Mouse (Mus musculus) testis, adult 2 months (tissue): ENCODE data around the gene Fbxw20. TPM values are rescaled to one million over a fixed set of nuclear protein-coding genes. Genes with fewer than 3 reads are reported as not detected.

ENCODE experiments used
- H3K27ac ChIP-seq: fragments of 200-500 bp; 2 replicates; pipeline ENCODE4 v1.5.1; 2012; ENCODE audit warnings: low read depth, low read length; ENCODE audit not compliant: control insufficient read depth, insufficient read depth
- H3K27me3 ChIP-seq: fragments of 200-500 bp; 2 replicates; pipeline ENCODE4 v1.6.1; 2012; ENCODE audit warnings: mild to moderate bottlenecking, low read length, moderate library complexity; ENCODE audit not compliant: control insufficient read depth, insufficient read depth
- H3K36me3 ChIP-seq: fragments of 200-500 bp; 2 replicates; pipeline ENCODE4 v1.6.1; 2012; ENCODE audit warnings: mild to moderate bottlenecking, low read length; ENCODE audit not compliant: control insufficient read depth, insufficient read depth
- H3K4me1 ChIP-seq: fragments of 200-500 bp; 2 replicates; pipeline ENCODE4 v1.6.1; 2012; ENCODE audit warnings: low read length; ENCODE audit not compliant: control insufficient read depth, insufficient read depth
- H3K4me3 ChIP-seq: fragments of 200-500 bp; 2 replicates; pipeline ENCODE4 v1.5.1; 2012; ENCODE audit warnings: low read depth, mild to moderate bottlenecking, low read length, moderate library complexity, mixed read lengths; ENCODE audit not compliant: control insufficient read depth
- CTCF ChIP-seq: fragments of 200-500 bp; IDR thresholded peaks from 2 replicates; pipeline ENCODE4 v1.5.1; 2012; ENCODE audit warnings: low read depth, mild to moderate bottlenecking, inconsistent platforms, low read length, moderate library complexity; ENCODE audit not compliant: control insufficient read depth, insufficient read depth, insufficient replicate concordance
- POLR2A ChIP-seq: fragments of 200-500 bp; IDR thresholded peaks from 2 replicates; pipeline ENCODE4 v1.6.1; 2012; ENCODE audit warnings: low read depth, mild to moderate bottlenecking, inconsistent platforms, low read length, moderate library complexity; ENCODE audit not compliant: control insufficient read depth
- polyA plus RNA-seq: library from polyadenylated mRNA; depleted of rRNA; stranded (reverse); fragments of >200 nt; gene quantifications from 2 replicates; pipeline ENCODE4 v1.2.3, GENCODE M21; 2012; rRNA removed

Fbxw20 gene
- polyA plus RNA-seq, 1 experiment, result 0.44 TPM

- H3K36me3 ChIP-seq, result no peaks in the 10 kb centered on the region
- H3K4me1 ChIP-seq, result no peaks in the 10 kb centered on the region; the same call in 1 of the 2 replicates
- H3K27ac ChIP-seq, result no peak overlapping the region
- H3K27me3 ChIP-seq, result no peaks in the 10 kb centered on the region
- no peak overlapping the region for H3K4me3 ChIP-seq
- TF ChIP-seq CTCF (no peak), POLR2A (no peak)
These were observed 58.3 kb downstream of the Fbxw20 start for GRCm38 (mm10) chr9:109176301-109176700.

Other genes with a start within 250 kb of the Fbxw20 start
- 0.35 and 0.88 TPM in 2 replicates for gene Ucn2, start 248.7 kb downstream of the Fbxw20 start, polyA plus RNA-seq
- 41.2 and 53.3 TPM in 2 replicates for gene Pfkfb4, start 243.0 kb downstream of the Fbxw20 start, polyA plus RNA-seq
- gene Shisa5, start 196.2 kb downstream of the Fbxw20 start, polyA plus RNA-seq, result 21.0 and 22.7 TPM in 2 replicates
- 5.0 and 6.3 TPM in 2 replicates for gene Trex1, start 175.0 kb downstream of the Fbxw20 start, polyA plus RNA-seq
- 12.1 and 13.5 TPM in 2 replicates for gene Atrip, start 160.6 kb downstream of the Fbxw20 start, polyA plus RNA-seq
- gene Ccdc51, start 152.3 kb downstream of the Fbxw20 start, polyA plus RNA-seq, result 1.6 TPM in 2 replicates
- 66.4 and 120 TPM in 2 replicates for gene Tma7, start 152.2 kb downstream of the Fbxw20 start, polyA plus RNA-seq
- 5.8 and 6.0 TPM in 2 replicates for gene Plxnb1, start 139.4 kb downstream of the Fbxw20 start, polyA plus RNA-seq
- not detected in 2 replicates for gene Fbxw21, start 72.7 kb downstream of the Fbxw20 start, polyA plus RNA-seq
- 0.31 TPM in 1 of 2 replicates, not detected in the other for gene Fbxw13, start 38.8 kb downstream of the Fbxw20 start, polyA plus RNA-seq
- gene Fbxw14, start 52.9 kb upstream of the Fbxw20 start, polyA plus RNA-seq, result not detected in 2 replicates
- gene Fbxw28, start 104.9 kb upstream of the Fbxw20 start, polyA plus RNA-seq, result not detected in 2 replicates
- not detected in 2 replicates for gene Fbxw22, start 169.5 kb upstream of the Fbxw20 start, polyA plus RNA-seq
- gene Fbxw16, start 214.4 kb upstream of the Fbxw20 start, polyA plus RNA-seq, result not detected in 2 replicates